Mouse (Mus musculus) heart, adult 10 weeks (tissue): ENCODE data around the gene Cdc26. TPM values are rescaled to one million over a fixed set of nuclear protein-coding genes. Genes with fewer than 3 reads are reported as not detected.

Experiments used
- polyA plus RNA-seq: library from polyadenylated mRNA; stranded (reverse); fragments of 350-450 nt; fragmentation: Illumina TruSeq; extraction: RNeasy Lipid Tissue Mini Kit (QIAGEN cat#74804); gene quantifications from one replicate; pipeline ENCODE4 v1.2.3, GENCODE M21; 2014; ENCODE audit warnings: low read depth, low replicate concordance

Gene Cdc26
- polyA plus RNA-seq, result 62.0 TPM

GRCm38 (mm10) chr4:62408601-62409282 lies at the start of gene Cdc26, which contains the start of gene Prpf4:
Gene Cdc26, minus strand, starts transcription at chr4:62408642.
Gene Prpf4, plus strand, starts transcription at chr4:62408797.

GRCm38 (mm10) chr4:62435081-62435480 lies 26.6 kb upstream of the Cdc26 start, which contains the start of gene Rnf183:
Gene Rnf183, minus strand, starts transcription at chr4:62435252.

GRCm38 (mm10) chr4:62360088-62360804 lies 48.2 kb downstream of the Cdc26 start, which contains the start of the genes Fkbp15 and Slc31a1:
Gene Fkbp15, minus strand, starts transcription at chr4:62360548.
Gene Slc31a1, plus strand, starts transcription at chr4:62360727.

Other genes starting within 250 kb of the Cdc26 start
- 2.5 TPM for gene Zfp37, start 177.6 kb downstream of the Cdc26 start, polyA plus RNA-seq
- gene Slc31a2, start 146.1 kb downstream of the Cdc26 start, polyA plus RNA-seq, result 20.6 TPM
- 17.0 TPM for gene Fkbp15, start 48.1 kb downstream of the Cdc26 start, polyA plus RNA-seq
- gene Slc31a1, start 47.9 kb downstream of the Cdc26 start, polyA plus RNA-seq, result 21.4 TPM
- 10.2 TPM for gene Prpf4, start 155 bp upstream of the Cdc26 start, polyA plus RNA-seq
- gene Rnf183, start 26.6 kb upstream of the Cdc26 start, polyA plus RNA-seq, result not detected
- gene Wdr31, start 62.3 kb upstream of the Cdc26 start, polyA plus RNA-seq, result 0.39 TPM
- gene Bspry, start 71.4 kb upstream of the Cdc26 start, polyA plus RNA-seq, result not detected
- 3.0 TPM for gene Hdhd3, start 94.8 kb upstream of the Cdc26 start, polyA plus RNA-seq
- 53.4 TPM for gene Alad, start 111.3 kb upstream of the Cdc26 start, polyA plus RNA-seq
- gene Pole3, start 116.4 kb upstream of the Cdc26 start, polyA plus RNA-seq, result 24.8 TPM
- gene 4933430I17Rik, start 116.7 kb upstream of the Cdc26 start, polyA plus RNA-seq, result not detected
- gene Rgs3, start 151.2 kb upstream of the Cdc26 start, polyA plus RNA-seq, result 43.5 TPM